Mouse (Mus musculus): ENCODE data around the gene Spin1.

DNA sequence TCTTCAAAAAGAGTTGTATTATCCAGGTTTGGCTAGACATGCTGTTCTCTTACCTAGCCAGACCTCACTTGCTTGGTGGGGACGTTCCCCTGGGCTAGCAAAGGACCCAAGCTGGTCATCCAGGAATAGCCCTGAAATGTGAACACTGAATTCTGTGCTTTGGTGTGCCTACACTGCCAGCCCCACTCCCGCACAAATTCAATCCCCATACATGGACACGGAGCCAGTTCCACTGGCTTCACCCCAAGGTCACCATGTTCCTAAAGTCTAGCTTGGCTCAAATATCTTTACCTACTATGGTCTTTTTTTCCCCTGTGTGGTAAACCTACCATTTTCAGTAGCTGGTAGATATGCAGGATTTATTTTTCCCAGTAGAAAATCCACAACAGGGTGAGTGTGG, 97.0 kb downstream of the Spin1 start:
- no peak for TF ChIP-seq CTCF (IDR thresholded peaks at IDR 0.05; ENCODE audit: borderline replicate concordance, control insufficient read depth, extremely low read depth, insufficient read depth, low read length, poor library complexity)
- no peak for TF ChIP-seq POLR2A (IDR thresholded peaks at IDR 0.05; ENCODE audit: control insufficient read depth, extremely low read depth, insufficient read depth, low read length, poor library complexity)

Measured in thymus, adult 2 months (tissue).